Mouse (Mus musculus) adrenal gland, adult 8-10 months (tissue): ENCODE data around the gene Cdc40. TPM values are rescaled to one million over a fixed set of nuclear protein-coding genes. Genes with fewer than 3 reads are reported as not detected.

Source experiments
- DNase-seq: peaks from one replicate; pipeline ENCODE4 v3.0.0; 2022
- total RNA-seq, 4 experiments: library from RNA; stranded (reverse); gene quantifications; 2 replicates each; pipeline ENCODE4 v1.2.4; 2022

The Cdc40 gene
- 10 to 100 TPM; 27.0 to 33.0 (median 28.7) TPM for total RNA-seq

DNA sequence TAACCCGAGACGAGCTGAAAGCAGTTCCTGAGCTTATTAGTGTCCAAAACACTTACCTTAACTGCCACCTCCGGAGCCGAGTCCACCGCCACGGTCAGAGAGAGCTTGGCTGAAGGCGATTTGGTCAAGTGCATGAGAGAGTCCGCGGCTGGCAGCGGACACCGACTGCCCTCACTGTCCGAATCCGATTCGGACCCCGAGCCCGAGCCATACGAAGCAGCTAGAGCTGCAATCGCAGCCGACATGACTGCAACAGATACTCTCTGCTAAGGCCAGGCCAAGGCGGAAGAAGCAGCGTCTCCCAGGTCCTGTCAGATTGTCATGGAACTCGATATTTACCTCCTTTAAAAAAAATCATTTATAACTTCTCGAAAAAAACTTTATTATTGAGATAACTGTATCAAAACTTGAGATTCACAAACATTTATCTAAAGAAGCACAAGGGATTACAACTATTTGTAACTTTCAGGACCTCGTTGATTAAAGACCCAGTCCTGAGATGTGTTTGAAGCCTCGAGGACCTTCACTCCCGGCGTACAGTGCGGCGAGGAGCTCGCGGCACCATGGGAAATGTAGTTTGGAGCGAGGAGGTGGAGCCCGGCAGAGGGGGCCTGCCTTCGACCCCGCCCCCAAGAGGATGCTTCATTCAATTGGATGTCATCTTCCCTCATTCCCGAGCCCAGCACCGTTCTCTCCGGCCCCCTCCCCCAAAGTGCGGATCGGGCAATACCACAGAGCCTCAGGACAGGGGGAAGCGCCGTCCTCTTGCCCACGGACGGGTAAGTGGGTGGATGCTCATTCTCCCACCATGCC, at the start of gene Cdc40, which contains the start of gene Wasf1:
Gene Cdc40, minus strand, starts transcription at position 481 of the 813 bp plus-strand sequence.
Gene Wasf1, plus strand, starts transcription at position 645 of the 813 bp plus-strand sequence.
- DNase-seq: peak; percentile 97

DNA sequence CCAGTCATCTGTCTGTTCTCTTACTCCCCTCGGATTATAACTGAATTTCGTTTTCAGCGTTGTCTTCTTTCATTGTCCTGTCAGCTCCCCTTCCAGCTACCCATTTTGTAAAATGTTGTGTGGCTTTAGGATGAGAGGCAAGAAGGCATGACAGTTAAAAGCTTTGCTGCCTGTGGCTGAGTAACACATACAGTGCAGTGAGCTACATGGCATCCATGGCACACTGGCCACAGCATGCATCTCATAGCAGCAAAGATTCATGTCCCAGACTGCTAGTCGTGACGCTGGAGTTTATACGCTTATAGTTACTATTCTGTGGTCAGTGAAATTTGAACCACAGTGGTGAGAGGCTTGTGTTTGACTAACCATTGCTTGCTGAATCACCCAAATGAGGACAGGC, 36.4 kb upstream of the Cdc40 start:
- DNase-seq: no peak

DNA sequence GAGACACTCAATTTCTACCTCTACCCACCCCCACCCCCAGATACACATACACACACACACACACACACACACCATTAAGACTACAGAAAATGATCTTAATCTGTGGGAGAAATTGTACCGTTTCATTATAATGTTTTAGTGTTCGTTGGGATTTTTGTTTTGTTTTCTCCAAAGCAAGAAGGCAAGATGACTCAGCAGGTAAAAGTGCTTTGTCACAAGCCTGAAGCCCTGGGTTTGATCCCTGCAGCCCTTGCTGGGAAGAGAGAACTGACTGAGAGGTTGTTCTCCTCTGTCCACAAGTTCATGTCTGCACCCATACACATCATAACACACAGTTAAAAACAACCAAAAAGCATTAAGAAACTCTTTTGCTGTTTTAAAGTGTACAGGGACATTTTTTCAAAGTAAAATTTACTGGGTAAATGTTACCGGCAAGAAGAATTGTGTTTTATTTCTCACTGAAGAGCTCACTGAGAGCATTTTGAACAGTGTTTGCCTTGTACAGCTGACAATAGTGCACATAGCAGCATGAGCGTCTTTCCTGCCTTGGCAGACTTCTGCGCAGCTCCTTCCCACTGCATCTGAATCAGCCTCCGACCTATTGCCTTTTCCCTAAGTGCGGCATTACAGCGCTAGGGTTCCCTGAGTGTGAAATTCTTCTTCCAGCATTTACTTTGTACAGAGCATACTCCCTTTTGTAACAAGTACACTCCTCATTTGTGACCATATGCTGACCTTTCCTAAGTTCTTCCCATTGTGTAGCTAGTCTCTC, 35.7 kb upstream of the Cdc40 start:
- no peak for DNase-seq

DNA sequence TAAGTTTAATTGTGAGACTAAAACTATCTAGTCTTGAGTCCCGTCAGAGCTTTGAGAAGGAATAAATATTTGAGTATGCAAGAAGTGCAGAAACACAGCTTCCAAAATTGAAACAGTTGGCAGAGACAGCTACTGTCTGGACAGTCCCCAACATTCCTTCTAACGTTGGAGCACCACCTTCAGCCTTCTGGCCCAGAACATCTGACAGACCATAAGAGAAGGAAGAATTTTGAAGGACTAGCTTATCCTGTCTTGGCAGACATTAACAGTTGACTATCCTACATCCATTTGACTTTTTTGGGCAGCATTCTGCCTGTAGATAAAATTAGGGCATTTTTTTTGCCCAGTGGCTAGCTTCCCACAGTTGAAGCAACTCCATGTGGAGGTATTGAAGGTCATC, 32.1 kb upstream of the Cdc40 start:
- no peak for DNase-seq

DNA sequence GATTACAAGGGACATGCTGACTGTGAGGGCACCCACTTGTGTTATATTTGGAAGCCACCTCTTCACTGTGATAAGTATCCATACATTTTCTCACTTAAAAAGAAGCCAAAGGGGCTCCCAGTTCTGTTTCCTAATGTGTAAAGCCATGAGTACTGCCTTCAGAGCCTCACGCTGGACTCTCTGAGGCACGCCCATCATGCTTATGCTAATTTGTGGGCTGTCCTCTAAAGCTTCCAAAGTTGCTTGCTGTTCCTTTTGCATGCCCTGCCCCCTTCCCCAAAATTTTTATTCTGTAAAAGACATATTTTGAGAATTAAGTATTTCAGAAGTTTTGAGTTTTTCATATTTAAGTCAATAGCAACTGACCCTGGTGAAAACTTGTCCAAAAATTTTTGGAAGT, 27.7 kb upstream of the Cdc40 start:
- no peak for DNase-seq

DNA sequence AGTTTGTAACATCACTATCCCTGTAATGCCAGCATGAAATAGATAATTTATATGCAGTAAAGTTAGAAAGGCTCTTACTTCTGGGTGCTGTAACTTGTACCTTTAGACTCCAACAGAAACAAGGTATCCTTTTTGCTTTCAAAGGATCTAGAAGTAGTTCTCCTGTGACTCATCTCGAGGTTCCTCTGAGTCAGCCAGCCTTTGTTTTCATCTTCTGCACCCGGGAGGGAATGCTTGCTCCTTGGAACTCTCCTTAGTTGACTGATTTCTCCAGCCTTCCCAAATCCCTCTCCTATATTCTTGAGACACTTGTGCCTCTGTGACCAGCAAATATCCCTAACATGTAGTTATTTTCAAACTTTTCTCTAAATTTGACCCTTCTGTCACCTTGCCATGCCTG, 25.5 kb upstream of the Cdc40 start:
- DNase-seq: no peak

DNA sequence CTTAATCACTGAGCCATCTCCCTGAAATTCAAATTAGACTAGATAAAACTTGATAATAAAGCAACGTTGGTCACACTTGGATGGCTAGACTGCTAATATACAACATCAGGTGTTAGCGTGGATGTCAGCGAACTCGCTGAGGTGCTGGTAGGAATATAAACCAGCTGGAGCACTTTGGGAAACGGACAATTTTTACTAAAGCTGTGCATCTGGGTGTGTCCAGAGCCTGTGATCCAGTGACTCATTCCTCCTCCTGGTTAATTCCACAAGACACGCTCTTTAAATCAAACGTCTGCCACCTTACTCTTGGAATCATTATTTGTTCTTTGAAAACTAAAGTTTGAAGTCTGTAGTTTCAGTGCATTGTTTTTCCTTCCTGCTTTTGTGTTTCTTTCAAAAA, 23.7 kb upstream of the Cdc40 start:
- DNase-seq: no peak

DNA sequence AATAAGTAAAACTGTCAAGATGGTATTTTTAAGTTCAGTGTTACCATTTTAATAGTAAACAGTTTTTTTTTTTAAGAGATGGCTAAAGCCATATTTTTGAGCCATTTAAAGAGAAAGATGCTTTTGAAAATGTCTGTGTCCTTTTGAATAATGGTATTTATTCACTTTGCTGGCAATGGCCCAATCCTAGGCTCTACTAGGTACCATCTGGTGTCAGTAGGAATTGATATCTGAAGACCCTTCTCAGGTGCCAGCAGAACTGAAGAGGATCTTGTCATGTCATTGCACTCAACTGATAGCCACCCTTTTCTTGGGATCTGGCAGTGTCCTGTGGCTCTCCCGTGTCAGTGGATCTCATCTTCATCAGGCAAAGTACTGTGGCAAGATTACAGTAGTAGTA, 23.0 kb upstream of the Cdc40 start:
- DNase-seq: no peak

DNA sequence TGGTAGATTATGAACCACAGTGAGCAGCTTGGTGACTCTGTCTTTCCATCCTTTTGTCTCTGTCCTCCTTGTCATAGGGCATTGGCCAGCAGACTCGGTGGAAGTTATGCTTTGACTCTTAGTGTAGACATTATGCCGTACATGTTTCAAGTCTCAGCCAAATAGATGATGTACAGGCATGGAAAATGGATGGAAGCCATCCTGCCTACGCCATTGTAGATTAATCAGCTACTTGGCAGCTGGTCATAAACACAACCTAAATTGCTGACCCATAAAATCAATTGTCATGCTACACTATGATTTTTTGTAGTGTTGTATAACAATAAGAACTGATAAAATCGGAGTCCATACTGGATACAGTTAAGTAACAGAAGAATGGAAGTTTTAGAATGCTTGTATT, 18.7 kb upstream of the Cdc40 start:
- no peak for DNase-seq

DNA sequence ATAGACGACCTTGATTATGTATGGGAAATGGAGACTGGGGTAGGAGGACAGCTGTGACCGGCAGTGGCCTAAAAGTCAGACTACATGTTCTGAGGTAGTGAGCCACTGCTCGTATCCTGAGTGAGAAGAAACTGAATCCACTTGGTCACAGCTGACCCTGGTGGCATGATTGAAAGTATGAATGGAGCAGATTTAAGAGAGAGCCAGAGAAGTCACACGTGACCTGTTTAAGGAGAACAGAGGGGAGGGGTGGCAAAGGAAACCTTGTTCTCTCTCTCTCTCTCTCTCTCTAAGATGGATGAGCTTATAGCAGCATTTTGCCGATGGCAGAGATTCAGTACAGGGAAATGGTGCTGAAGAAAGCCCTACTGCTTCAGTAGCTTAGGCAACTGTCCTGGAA, 13.5 kb upstream of the Cdc40 start:
- no peak for DNase-seq

DNA sequence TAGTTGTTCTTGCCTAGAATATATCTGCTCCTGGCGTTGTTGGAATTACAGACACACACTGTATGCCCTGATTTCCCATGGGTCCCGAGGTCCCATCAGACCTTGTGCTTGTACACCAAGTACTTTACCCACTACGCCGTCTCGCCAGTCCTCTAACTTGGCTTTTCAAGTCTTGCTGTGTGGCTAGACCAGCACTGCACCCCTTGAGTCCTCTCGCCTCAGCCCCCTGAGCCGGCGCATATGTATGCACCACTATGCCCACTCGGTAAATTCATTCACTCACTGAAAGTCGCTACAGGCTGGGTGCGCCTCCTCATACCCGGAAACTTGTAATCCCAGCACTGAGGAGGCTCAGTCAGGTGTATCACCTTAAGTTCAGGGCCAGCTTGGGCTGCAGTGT, 12.7 kb upstream of the Cdc40 start:
- DNase-seq: no peak

DNA sequence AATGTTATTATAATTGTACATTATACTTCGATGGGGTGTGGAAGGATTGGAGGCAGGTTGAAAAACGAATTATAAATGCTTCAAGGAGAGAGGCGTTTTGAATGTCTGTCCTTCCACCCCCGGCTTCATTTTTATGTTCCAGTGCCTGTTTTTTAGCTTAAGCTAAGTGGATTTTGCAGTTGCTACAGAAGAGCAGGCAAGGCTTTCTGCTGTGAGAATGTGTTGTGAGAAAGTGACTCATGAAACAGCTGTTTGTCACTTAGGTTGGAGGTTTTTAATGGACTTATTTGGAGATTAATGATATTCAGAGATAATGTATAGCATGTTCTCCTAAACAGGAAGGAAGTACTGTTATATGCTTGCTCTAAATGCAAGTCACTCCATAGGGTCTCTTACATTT, 6.0 kb upstream of the Cdc40 start:
- DNase-seq: no peak

DNA sequence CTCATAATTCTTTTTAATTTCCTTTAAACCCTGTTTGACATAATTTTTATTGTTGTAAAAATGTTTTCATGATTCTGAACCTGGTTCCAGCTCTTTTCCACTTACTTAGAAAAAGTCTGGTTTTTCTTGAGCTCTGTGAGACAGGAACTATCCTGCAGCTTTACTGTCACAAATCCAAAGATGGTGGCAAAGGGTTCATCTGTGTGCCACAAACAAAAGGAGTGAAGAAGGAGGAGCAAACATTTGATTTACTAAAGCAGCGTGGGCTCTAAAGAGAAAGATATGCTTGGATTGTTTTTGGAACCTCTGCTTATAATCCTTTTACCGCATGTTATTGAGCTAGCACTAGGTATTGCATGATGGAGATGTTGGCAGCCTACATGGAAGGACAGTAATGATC, 4.2 kb upstream of the Cdc40 start:
- DNase-seq: no peak

DNA sequence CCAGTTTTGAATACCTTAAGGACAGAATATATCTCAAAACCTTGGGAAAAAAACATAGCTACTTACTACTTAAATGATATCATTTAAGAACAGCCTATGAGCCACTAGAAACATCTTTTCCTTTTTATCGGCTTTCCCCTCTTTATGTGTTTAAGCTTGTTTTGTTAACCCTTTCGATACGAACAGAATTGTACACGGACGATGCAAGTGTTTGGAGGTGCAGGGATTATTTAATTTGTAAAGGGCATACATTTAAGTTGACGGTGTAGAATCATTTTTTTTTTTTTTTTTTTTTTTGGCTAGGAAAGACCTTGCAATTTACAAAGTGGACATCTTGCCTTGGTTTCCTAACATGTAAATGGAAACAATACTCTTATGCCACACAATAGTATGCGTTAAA, 2.3 kb upstream of the Cdc40 start:
- DNase-seq: no peak

DNA sequence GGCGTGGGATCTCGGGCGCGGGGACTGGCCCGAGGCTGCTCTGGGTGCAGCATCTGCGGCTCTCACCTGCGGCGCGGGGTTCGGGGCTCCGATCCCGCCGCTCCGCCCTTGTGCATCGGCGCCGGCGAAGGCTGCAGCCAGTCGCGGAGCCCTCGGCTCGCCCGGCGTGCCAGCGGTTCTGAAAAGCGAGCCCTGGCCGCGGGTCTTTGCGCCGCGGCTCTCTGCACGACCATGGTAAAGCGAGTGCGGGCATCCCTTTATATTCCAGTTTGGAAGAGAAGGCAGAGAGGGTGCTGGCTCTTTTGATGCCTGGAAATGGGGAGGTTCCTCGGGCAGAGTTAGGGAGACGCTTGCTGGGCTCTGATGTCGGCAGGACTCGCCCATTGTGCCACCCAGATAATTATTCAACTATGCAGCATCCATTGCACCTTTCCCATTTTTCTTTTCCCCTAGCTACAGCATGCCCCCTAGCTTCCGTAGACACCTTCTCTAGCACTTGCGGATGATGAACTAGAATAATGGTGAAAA, 1.2 kb upstream of the Cdc40 start:
- peak; percentile 12 for DNase-seq

DNA sequence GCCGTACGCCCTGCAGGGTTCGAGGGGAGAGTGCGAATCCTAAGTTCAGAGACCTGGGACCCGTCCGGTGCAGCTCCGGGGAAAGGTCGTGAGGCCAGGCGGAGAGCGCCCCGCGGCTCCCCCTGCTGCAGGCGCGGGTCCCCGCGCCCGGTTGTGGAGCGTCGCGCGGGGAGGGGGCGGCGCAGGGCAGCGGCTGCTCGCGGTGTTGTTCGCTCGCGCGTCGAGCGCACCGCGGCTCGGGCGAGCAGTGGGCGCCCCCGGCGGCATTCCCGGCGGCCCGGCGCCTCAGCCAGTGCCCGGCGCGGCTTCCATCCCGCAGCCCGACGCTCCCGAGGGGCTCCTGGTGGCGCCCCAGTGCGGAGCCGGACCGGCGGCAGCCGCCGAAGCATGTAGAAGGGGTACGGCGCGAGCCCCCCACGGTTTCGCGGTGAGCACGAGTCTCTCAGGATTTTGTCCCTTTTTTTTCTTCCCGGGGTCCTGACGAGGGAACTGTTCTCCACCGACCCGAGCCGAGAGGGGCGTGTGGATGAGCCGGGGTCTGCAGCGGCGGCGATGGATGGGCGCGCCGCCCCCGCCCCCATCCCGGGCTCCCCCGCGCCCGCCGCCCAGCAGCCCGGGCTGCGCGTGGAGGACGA, 650 bp upstream of the Cdc40 start:
- no peak for DNase-seq

DNA sequence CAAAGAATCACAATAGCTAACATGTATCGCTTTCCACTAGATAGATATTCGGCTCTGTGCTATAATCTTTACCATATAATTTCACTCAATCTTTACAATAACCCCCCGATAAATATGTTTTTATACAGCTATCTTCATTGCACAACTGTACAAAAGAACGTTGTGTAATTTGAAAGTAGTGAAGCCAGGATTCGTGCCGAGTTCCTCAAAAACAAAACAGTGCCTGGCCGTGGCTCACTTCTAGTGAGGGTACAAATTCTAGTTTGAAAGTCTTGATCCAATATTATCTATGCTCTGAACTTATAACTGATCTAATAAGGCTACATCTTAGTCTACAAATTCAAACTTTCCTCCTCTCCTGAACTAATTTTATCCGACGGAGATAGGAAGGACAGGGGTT, 778 bp downstream of the Cdc40 start:
- no peak for DNase-seq

DNA sequence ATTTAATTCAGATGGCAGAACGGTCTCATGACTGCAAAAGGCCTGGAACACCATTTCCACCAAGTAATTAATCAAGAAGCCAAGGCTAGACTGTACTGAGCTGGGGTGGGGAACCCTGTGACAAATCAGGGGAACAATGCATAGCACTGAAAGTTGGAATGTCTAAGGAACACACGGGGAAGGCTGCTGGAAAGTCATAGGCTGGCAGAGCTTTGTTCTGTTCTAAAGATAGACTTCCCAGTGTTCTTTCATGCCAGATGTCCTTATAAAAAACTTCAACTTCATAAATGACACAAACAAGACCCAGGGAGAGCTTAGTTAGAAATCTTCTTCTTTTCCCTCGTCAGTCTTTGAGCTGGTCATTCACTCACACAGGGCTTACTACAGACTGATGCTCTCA, 1.9 kb downstream of the Cdc40 start:
- DNase-seq: no peak

DNA sequence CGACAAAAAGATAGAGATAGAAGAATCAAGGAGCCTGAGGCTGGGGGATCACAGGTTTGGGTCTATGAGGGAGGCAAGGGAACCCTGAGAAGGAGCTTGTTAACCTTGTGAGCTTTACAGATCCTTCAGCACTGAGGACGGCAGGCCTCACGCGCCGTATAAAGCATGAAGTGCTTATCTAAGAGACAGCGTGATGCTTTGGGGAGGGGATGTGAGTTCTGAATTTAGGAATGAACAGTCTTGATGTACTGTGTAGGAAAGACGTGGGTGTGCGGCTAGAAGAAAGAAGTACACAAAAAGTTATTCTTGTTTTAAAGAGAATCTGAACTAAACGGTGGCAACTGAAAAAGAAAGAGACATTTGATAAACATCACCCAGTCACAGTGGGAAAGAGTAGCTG, 3.1 kb downstream of the Cdc40 start:
- DNase-seq: no peak

DNA sequence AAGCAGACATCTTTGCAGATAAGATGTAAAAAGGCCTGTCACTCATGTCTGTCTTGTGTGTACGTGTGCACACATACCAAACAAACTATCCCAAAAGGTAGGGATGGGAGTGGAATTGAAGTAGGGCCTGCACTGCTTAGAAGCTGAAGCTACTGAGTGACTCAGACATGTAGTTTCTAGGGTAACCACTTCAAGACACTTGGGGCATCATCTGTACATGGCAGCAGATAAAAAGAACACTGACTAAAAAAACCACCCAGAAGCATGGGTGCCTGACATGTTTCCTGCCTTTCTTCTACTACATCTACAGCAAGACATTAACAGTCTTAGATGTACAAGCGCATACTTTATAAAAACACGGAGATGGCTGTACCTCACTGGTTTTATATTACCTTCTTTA, 4.9 kb downstream of the Cdc40 start:
- no peak for DNase-seq

DNA sequence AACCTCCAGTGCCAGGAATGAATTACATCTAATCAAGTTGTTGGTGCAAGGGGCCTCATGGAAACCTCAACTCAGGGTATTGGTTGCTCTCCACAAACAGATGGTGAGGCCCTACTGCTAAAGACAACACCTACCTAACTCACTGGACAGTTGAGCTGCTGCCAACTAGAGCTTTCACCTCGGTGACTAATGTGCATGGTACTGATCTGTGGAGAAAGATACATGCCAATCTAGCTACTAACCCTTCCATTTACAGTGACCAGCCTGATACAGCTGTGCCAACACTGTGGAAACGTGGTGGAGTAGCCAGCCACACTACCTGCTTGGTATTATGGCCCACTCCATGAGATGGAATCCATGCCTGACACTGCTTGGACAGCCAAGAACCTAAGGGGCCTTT, 11.1 kb downstream of the Cdc40 start:
- no peak for DNase-seq

DNA sequence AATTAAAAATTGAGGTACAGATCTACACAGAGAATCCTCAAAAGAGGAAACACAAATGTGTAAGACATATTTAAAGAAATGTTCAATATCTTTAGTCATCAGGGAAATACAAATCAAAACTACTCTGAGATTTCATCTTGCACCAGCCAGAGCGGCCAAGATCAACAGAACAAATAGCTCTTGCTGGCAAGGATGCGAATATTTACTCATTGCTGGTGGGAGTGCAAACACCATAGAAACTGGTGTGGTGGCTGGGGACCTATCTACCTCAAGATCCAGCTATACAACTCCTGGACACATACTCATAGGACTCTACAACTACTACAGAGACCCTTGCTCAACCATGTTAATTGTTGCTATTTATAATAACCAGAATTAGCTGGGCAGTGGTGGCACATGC, 11.8 kb downstream of the Cdc40 start:
- no peak for DNase-seq

DNA sequence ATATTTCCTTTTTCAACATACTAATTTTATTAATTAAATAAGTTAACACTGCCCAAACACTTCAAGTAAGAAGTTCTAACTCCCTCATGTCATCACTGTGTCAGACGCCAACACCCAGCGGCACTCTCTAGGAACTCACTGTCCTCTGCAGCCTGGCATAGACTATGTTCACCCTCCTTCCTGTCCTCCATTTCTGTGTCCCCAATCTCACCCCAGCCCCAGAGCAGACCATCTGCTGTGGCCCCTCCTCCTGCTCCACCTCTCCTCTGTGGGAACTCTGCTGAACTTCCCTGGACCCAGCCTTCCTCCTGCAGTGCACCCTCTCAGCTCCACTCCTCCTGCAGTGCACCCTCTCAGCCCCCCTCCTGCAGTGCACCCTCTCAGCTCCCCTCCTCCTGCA, 15.0 kb downstream of the Cdc40 start:
- no peak for DNase-seq
